In genomic region chr16:32608344-32608711, GRCm38 (mm10) we compare ENCODE assay signal across 8 mouse cellular contexts. TPM values are rescaled to one million over a fixed set of nuclear protein-coding genes. Genes with fewer than 3 reads are reported as not detected.
DNase-seq lines count a peak whose midpoint lies in the region; ATAC-seq and TF ChIP-seq lines count a peak whose summit lies in the region.

No protein-coding gene starts in this region.

- ATAC-seq in heart, embryonic 11.5 days (replicated peaks; ENCODE audit: insufficient number of reproducible peaks, low FRiP score, low TSS enrichment) = no peak
- no peak for ATAC-seq in forebrain, embryonic 15.5 days (replicated peaks)
- ATAC-seq in liver, embryonic 14.5 days (ENCODE audit: insufficient read depth) = no peak

- no peaks in the 10 kb centered on the region for H3K9me3 ChIP-seq in heart, embryonic 11.5 days (replicated peaks; ENCODE audit: control insufficient read depth, low read length)
- no peaks in the 10 kb centered on the region for H3K9me3 ChIP-seq in E14TG2a.4 (ENCODE audit: low read length)
- no peaks in the 10 kb centered on the region for H3K9me3 ChIP-seq in forebrain, embryonic 15.5 days
- H3K9me3 ChIP-seq in liver, embryonic 14.5 days (ENCODE audit: control insufficient read depth, low read length) = no peaks in the 10 kb centered on the region

- peak overlapping the region; percentile 93 for H3K27ac ChIP-seq in heart, embryonic 11.5 days (ENCODE audit: low read depth, low read length)
- peak overlapping the region; percentile 96 for H3K27ac ChIP-seq in forebrain, embryonic 15.5 days (replicated peaks)
- H3K27ac ChIP-seq in liver, embryonic 14.5 days = peak overlapping the region; percentile 91

- TF ChIP-seq EP300 in liver, embryonic 14.5 days (IDR thresholded peaks at IDR 0.05; ENCODE audit: low read depth) = no peak

- 8% methylated on average over 8 of the region's 8 CpGs for WGBS in heart, embryonic 11.5 days (ENCODE audit: insufficient replicate concordance)
- WGBS in forebrain, embryonic 15.5 days = 11% methylated on average over 8 of the region's 8 CpGs
- 3% methylated on average over 8 of the region's 8 CpGs for WGBS in liver, embryonic 14.5 days (ENCODE audit: insufficient replicate concordance)

- H3K4me3 ChIP-seq in heart, embryonic 11.5 days (ENCODE audit: low read depth, low read length) = peak overlapping the region; percentile 87
- H3K4me3 ChIP-seq in E14TG2a.4 (replicated peaks; ENCODE audit: low read length) = peak overlapping the region; percentile 99
- H3K4me3 ChIP-seq in forebrain, embryonic 15.5 days = peak overlapping the region; percentile 89
- peak overlapping the region; percentile 43 to 86 for H3K4me3 ChIP-seq in liver, embryonic 14.5 days (ENCODE audit: insufficient read depth in 1 of 2, low read depth in 2 of 2, low read length in 2 of 2)

- H3K4me1 ChIP-seq in heart, embryonic 11.5 days (ENCODE audit: control insufficient read depth, insufficient read depth, low read length) = no peaks in the 10 kb centered on the region; the same call in 1 of the 2 replicates
- peaks cover 54% of the 10 kb centered on the region for H3K4me1 ChIP-seq in E14TG2a.4 (replicated peaks; ENCODE audit: low read depth, low read length)
- peaks cover 21% of the 10 kb centered on the region for H3K4me1 ChIP-seq in forebrain, embryonic 15.5 days
- H3K4me1 ChIP-seq in liver, embryonic 14.5 days (replicated peaks; ENCODE audit: control insufficient read depth in 2 of 2, insufficient read depth in 2 of 2, low read length in 1 of 2) = peaks cover 20% of the 10 kb centered on the region in 2 experiments

- peak overlapping the region; percentile 96; the same call in 1 of the 2 replicates for H3K9ac ChIP-seq in heart, embryonic 11.5 days (ENCODE audit: low read depth, low read length)
- H3K9ac ChIP-seq in forebrain, embryonic 15.5 days (replicated peaks) = peak overlapping the region; percentile 43
- peak overlapping the region; percentile 64 for H3K9ac ChIP-seq in liver, embryonic 14.5 days (replicated peaks)

- no peak for TF ChIP-seq CTCF in E14TG2a.4 (conservative IDR thresholded peaks at IDR 0.05; ENCODE audit: low read length)
- no peak for TF ChIP-seq CTCF in liver, embryonic 14.5 days (IDR thresholded peaks at IDR 0.05; ENCODE audit: low read depth)

- H3K36me3 ChIP-seq in heart, embryonic 11.5 days (ENCODE audit: control insufficient read depth, insufficient read depth, low read length) = no peaks in the 10 kb centered on the region
- H3K36me3 ChIP-seq in E14TG2a.4 (ENCODE audit: insufficient read depth, low read length) = peaks cover 34% of the 10 kb centered on the region
- H3K36me3 ChIP-seq in forebrain, embryonic 15.5 days = no peaks in the 10 kb centered on the region
- H3K36me3 ChIP-seq in liver, embryonic 14.5 days (replicated peaks; ENCODE audit: control insufficient read depth, insufficient read depth, low read depth) = peaks cover 30% of the 10 kb centered on the region

- intact Hi-C loops in gastrocnemius, postnatal 14 days (cut with DNase I; ENCODE audit: low total_unique reads) = no loop called here

- H3K27me3 ChIP-seq in heart, embryonic 11.5 days (ENCODE audit: control insufficient read depth, insufficient read depth, low read length) = no peaks in the 10 kb centered on the region
- H3K27me3 ChIP-seq in E14TG2a.4 (ENCODE audit: insufficient read depth, low read length) = no peaks in the 10 kb centered on the region
- H3K27me3 ChIP-seq in forebrain, embryonic 15.5 days = no peaks in the 10 kb centered on the region
- no peaks in the 10 kb centered on the region for H3K27me3 ChIP-seq in liver, embryonic 14.5 days (ENCODE audit: control insufficient read depth, insufficient read depth, low read length)

- H3K4me2 ChIP-seq in heart, embryonic 11.5 days = peak overlapping the region; percentile 64
- H3K4me2 ChIP-seq in forebrain, embryonic 15.5 days (replicated peaks) = peak overlapping the region; percentile 66
- H3K4me2 ChIP-seq in liver, embryonic 14.5 days (ENCODE audit: low read depth) = peak overlapping the region; percentile 90

- no peak for DNase-seq in heart, adult 18-20 months
- DNase-seq in liver, embryonic 14.5 days (ENCODE audit: low read depth in 3 of 3, low spot score in 3 of 3) = no peak
- no peak for DNase-seq in adrenal gland, postnatal 14 days
- no peak for DNase-seq in layer of hippocampus, postnatal 14 days (ENCODE audit: low spot score in 2 of 2)
- no peak for DNase-seq in gastrocnemius, postnatal 14 days

RNA-seq across cellular contexts. Expression of gene Tfrc, which starts 0.4 kb away (rescaled TPM):
- polyA plus RNA-seq in heart, embryonic 11.5 days (2014; fragmentation: Nextera tagmentation; extraction: Ambion mirVana) = 66.7 and 69.2 TPM in 2 replicates
- total RNA-seq in heart, adult 18-20 months (2021) = 10 to 100 TPM; 27.1 to 57.1 TPM
- 28.3 and 33.1 TPM in 2 replicates for polyA plus RNA-seq in forebrain, embryonic 15.5 days (2015; fragmentation: Nextera tagmentation; extraction: Ambion mirVana)
- polyA plus RNA-seq in liver, embryonic 14.5 days (2012; rRNA removed) = 157 and 235 TPM in 2 replicates
- 388 and 433 TPM in 2 replicates for polyA plus RNA-seq in liver, embryonic 14.5 days (2014; fragmentation: Nextera tagmentation; extraction: Ambion mirVana)
- total RNA-seq in adrenal gland, postnatal 14 days (2021) = 181 and 285 TPM in 2 replicates
- total RNA-seq in layer of hippocampus, postnatal 14 days (2021) = 100 to 1,000 TPM in 1 of 2 experiments, 10 to 100 TPM in 1; 83.5 to 111 TPM
- 100 to 1,000 TPM; 285 to 408 TPM for total RNA-seq in gastrocnemius, postnatal 14 days (2021)

RNA-seq across cellular contexts. Expression of gene Tnk2, which starts 35.3 kb away (rescaled TPM):
- 6.9 and 7.8 TPM in 2 replicates for polyA plus RNA-seq in heart, embryonic 11.5 days (2014; fragmentation: Nextera tagmentation; extraction: Ambion mirVana)
- 10 to 100 TPM; 20.5 to 22.0 TPM for total RNA-seq in heart, adult 18-20 months (2021)
- 16.0 and 20.4 TPM in 2 replicates for polyA plus RNA-seq in forebrain, embryonic 15.5 days (2015; fragmentation: Nextera tagmentation; extraction: Ambion mirVana)
- 15.3 and 19.4 TPM in 2 replicates for polyA plus RNA-seq in liver, embryonic 14.5 days (2012; rRNA removed)
- 3.8 and 4.6 TPM in 2 replicates for polyA plus RNA-seq in liver, embryonic 14.5 days (2014; fragmentation: Nextera tagmentation; extraction: Ambion mirVana)
- 48.5 and 55.4 TPM in 2 replicates for total RNA-seq in adrenal gland, postnatal 14 days (2021)
- 100 to 1,000 TPM; 120 to 124 TPM for total RNA-seq in layer of hippocampus, postnatal 14 days (2021)
- 10 to 100 TPM; 34.6 to 42.8 TPM for total RNA-seq in gastrocnemius, postnatal 14 days (2021)

Comparison
In these comparisons a context has a peak if more than half of its experiments do, and no peak if none do; other contexts are left out.
1. H3K9ac ChIP-seq: peak in every context shown above with its lines; median percentile 96 in heart, embryonic 11.5 days; 64 in liver, embryonic 14.5 days; 43 in forebrain, embryonic 15.5 days.